In the genomic region with DNA sequence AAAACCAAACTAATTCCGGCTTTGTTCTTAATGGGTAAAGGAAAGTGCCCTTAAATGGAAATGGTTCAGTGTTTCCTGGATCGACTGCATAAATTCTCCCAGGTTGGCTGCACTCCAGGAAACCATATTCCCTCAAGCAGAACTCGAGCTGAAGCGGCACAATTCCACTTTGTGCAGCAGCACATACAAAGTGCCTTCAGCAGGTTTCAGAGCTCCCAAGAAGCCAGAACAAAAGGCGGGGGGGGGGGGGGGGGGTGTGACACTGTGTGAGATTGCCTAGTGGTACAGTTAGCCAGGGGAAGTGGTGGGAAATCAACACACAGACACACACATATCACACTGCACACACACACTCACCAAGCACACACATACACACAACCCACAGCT, we compare ENCODE assay signal across 8 mouse cellular contexts. TPM values are rescaled to one million over a fixed set of nuclear protein-coding genes. Genes with fewer than 3 reads are reported as not detected.
DNase-seq lines count a peak whose midpoint lies in the region; ATAC-seq lines count a peak whose summit lies in the region.

No protein-coding gene starts in this region.

- 0 out of 2 replicates have a peak, but pooled peaks cover 3% of the 10 kb centered on the region for H3K27me3 ChIP-seq in forebrain, embryonic 14.5 days (replicated peaks; ENCODE audit: control insufficient read depth, insufficient read depth, low read length)
- no peaks in the 10 kb centered on the region for H3K27me3 ChIP-seq in hindbrain, embryonic 16.5 days (replicated peaks; ENCODE audit: control insufficient read depth, insufficient read depth, low read length)

- H3K9ac ChIP-seq in forebrain, embryonic 14.5 days (ENCODE audit: low read length): no peak overlapping the region
- H3K9ac ChIP-seq in hindbrain, embryonic 16.5 days (ENCODE audit: low read depth, low read length): no peak overlapping the region

- 0% methylated on average over 5 of the region's 5 CpGs for WGBS in forebrain, embryonic 14.5 days
- WGBS in hindbrain, embryonic 16.5 days: 1% methylated on average over 4 of the region's 5 CpGs

- no peak overlapping the region for H3K4me3 ChIP-seq in forebrain, embryonic 14.5 days (ENCODE audit: low read depth, low read length)
- H3K4me3 ChIP-seq in hindbrain, embryonic 16.5 days (ENCODE audit: low read length): no peak overlapping the region

- H3K4me2 ChIP-seq in forebrain, embryonic 14.5 days (ENCODE audit: low read length): peak overlapping the region; percentile 10; the same call in 1 of the 2 replicates
- 0 out of 2 replicates have a peak overlapping the region, but pooled peaks have one; percentile 7 for H3K4me2 ChIP-seq in hindbrain, embryonic 16.5 days (ENCODE audit: low read length)

- intact Hi-C loops in left cerebral cortex, postnatal 25 days (cut with DNase I): no loop called here

- peaks cover 7% of the 10 kb centered on the region for H3K4me1 ChIP-seq in forebrain, embryonic 14.5 days (ENCODE audit: control insufficient read depth, insufficient read depth, low read length)
- H3K4me1 ChIP-seq in hindbrain, embryonic 16.5 days (ENCODE audit: control insufficient read depth, insufficient read depth, low read depth, low read length): peaks cover 14% of the 10 kb centered on the region

- DNase-seq in cerebellum, postnatal 14 days: peak; percentile 70 to 77
- DNase-seq in cerebellum, adult 9-10 months: no peak
- DNase-seq in 3T3-L1 (ENCODE audit: low read depth, low spot score): peak; percentile 57
- peak; percentile 94 for DNase-seq in forebrain, embryonic 14.5 days (ENCODE audit: low spot score)
- DNase-seq in left cerebral cortex, postnatal 25 days (ENCODE audit: low spot score in 2 of 2): peak; percentile 53 to 56
- peak; percentile 75 for DNase-seq in right cerebral cortex, postnatal 4 days
- DNase-seq in spleen, postnatal 14 days (ENCODE audit: low spot score in 2 of 2): no peak

- peak; percentile 89 for ATAC-seq in forebrain, embryonic 14.5 days
- ATAC-seq in hindbrain, embryonic 16.5 days: peak; percentile 66

- no peaks in the 10 kb centered on the region for H3K36me3 ChIP-seq in forebrain, embryonic 14.5 days (ENCODE audit: control insufficient read depth, insufficient read depth, low read length)
- no peaks in the 10 kb centered on the region for H3K36me3 ChIP-seq in hindbrain, embryonic 16.5 days (ENCODE audit: control insufficient read depth, insufficient read depth, low read length)

- H3K9me3 ChIP-seq in forebrain, embryonic 14.5 days (replicated peaks; ENCODE audit: control insufficient read depth, low read length): no peaks in the 10 kb centered on the region
- H3K9me3 ChIP-seq in hindbrain, embryonic 16.5 days (ENCODE audit: control insufficient read depth, low read length): no peaks in the 10 kb centered on the region

- H3K27ac ChIP-seq in forebrain, embryonic 14.5 days (ENCODE audit: low read depth, low read length): 0 out of 2 replicates have a peak overlapping the region, but pooled peaks have one; percentile 54
- H3K27ac ChIP-seq in hindbrain, embryonic 16.5 days (ENCODE audit: low read depth, low read length): no peak overlapping the region

RNA-seq across cellular contexts. Expression of a gene that starts 5.7 kb away (rescaled TPM):
- polyA plus RNA-seq in forebrain, embryonic 14.5 days (2014; fragmentation: Nextera tagmentation; extraction: Ambion mirVana): 0.70 and 1.1 TPM in 2 replicates
- polyA plus RNA-seq in hindbrain, embryonic 16.5 days (2015; fragmentation: Nextera tagmentation; extraction: Ambion mirVana): 2.5 and 2.6 TPM in 2 replicates
- 1 to 10 TPM; 7.4 to 8.7 TPM for total RNA-seq in left cerebral cortex, postnatal 25 days (2021)

Comparison
In these comparisons a context has a peak if more than half of its experiments do, and no peak if none do; other contexts are left out.
1. DNase-seq: peak in cerebellum, postnatal 14 days (2 of 2), 3T3-L1 (single experiment), forebrain, embryonic 14.5 days (single experiment), left cerebral cortex, postnatal 25 days (2 of 2) and right cerebral cortex, postnatal 4 days (single experiment); none in cerebellum, adult 9-10 months (single experiment) and spleen, postnatal 14 days (0 of 2).